Mouse (Mus musculus) lung, embryonic 14.5 days (tissue): ENCODE results near the gene Nudcd2. TPM values are rescaled to one million over a fixed set of nuclear protein-coding genes. Genes with fewer than 3 reads are reported as not detected.

ENCODE experiments used
- ATAC-seq: fragments of 200-750 bp; cut with Nextera tagmentation; 2 replicates; pipeline ENCODE4 v1.8.0; 2017; ENCODE audit warnings: mild to moderate bottlenecking, moderate TSS enrichment, moderate library complexity; ENCODE audit not compliant: insufficient read depth
- DNase-seq: peaks from one replicate; pipeline ENCODE4 v3.0.0-alpha.2; 2015
- H3K27ac ChIP-seq: fragments of 300-500 bp; sonication (generic); 2 replicates; pipeline ENCODE4 v1.5.1; 2014; ENCODE audit warnings: low read depth, mild to moderate bottlenecking, moderate library complexity
- H3K27me3 ChIP-seq: fragments of 300-500 bp; sonication (generic); 2 replicates; pipeline ENCODE4 v1.6.1; 2014; ENCODE audit warnings: low read length, control low read depth; ENCODE audit not compliant: insufficient read depth
- H3K36me3 ChIP-seq: fragments of 300-500 bp; sonication (generic); 2 replicates; pipeline ENCODE4 v1.6.1; 2014; ENCODE audit warnings: control low read depth; ENCODE audit not compliant: insufficient read depth
- H3K4me1 ChIP-seq: fragments of 300-500 bp; sonication (generic); 2 replicates; pipeline ENCODE4 v1.6.1; 2014; ENCODE audit warnings: antibody characterized with exemption, control low read depth; ENCODE audit not compliant: insufficient read depth
- H3K4me2 ChIP-seq: fragments of 300-500 bp; sonication (generic); 2 replicates; pipeline ENCODE4 v1.6.1; 2014; ENCODE audit warnings: mild to moderate bottlenecking
- H3K4me3 ChIP-seq: fragments of 300-500 bp; sonication (generic); 2 replicates; pipeline ENCODE4 v1.5.1; 2014; ENCODE audit warnings: low read depth, low read length
- H3K9ac ChIP-seq: fragments of 300-500 bp; sonication (generic); 2 replicates; pipeline ENCODE4 v1.6.1; 2014
- H3K9me3 ChIP-seq: fragments of 300-500 bp; sonication (generic); 2 replicates; pipeline ENCODE4 v1.6.1; 2016; ENCODE audit warnings: low read depth, low read length, control low read depth
- CTCF ChIP-seq: IDR thresholded peaks from 2 replicates; pipeline ENCODE4 v1.5.1; 2016; ENCODE audit warnings: antibody characterized with exemption, low read depth
- WGBS: fragments of 180-500 bp; shearing (Covaris S2); extraction: QIAGEN DNeasy Blood & Tissue Kit; methylation state at CpG from one replicate; pipeline ENCODE4 v1.1.7; 2014; 5-methylcytosine and 5-hydroxymethylcytosine counted together
- polyA plus RNA-seq: library from polyadenylated mRNA; unstranded; fragments of >200 nt; fragmentation: Nextera tagmentation; extraction: Ambion mirVana; gene quantifications from 2 replicates; pipeline ENCODE4 v1.2.1, GENCODE M21; 2014

The Nudcd2 gene
- polyA plus RNA-seq, 1 experiment from 2014 or later, result 167 TPM

DNA sequence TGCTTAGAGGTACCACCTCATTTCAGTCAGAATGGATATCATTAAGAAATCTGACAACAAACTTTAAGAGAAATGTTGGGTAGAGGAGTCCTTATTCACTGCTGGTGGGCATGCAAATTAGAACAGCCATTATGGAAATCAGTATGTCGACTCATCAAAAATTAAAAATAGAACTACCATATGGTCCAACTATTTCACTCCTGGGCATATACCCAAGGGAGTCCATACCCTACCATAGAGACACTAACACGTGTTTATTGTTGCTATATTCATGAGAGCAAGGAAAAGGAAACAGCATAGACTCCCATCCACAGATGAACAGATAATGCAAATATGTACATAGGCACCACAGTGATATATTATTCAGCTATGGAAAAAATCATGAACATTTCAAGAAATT, 48.4 kb downstream of the Nudcd2 start:
- H3K4me1 ChIP-seq, result no peaks in the 10 kb centered on the region
- H3K9me3 ChIP-seq, result no peaks in the 10 kb centered on the region
- no peak overlapping the region for H3K4me3 ChIP-seq
- no peak for DNase-seq
- H3K4me2 ChIP-seq, result no peak overlapping the region
- H3K27ac ChIP-seq, result no peak overlapping the region
- ATAC-seq, result no peak
- TF ChIP-seq CTCF, result no peak
- WGBS, result 58% methylated on average over 2 of the region's 2 CpGs
- no peaks in the 10 kb centered on the region for H3K36me3 ChIP-seq
- no peak overlapping the region for H3K9ac ChIP-seq
- no peaks in the 10 kb centered on the region for H3K27me3 ChIP-seq

DNA sequence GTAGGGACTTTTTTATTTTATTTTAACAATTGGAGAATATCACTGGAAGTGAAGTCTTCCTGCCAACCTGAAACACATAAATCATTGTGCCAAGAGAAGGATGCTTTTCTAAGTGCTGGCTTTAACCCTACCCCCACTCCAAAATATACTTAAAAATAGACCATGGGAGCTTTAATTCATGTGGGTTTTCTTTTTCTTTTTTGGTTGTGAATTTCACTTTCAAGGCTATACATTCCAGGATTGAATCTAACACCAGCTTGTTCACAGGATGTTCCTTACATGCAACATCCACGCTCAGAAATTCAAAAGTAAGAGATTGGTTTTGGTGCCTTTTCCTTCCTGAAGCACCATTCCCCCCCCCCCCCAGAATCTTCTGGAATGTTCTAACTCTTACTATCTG, 49.9 kb downstream of the Nudcd2 start:
- no peak for TF ChIP-seq CTCF
- ATAC-seq, result no peak
- H3K27ac ChIP-seq, result no peak overlapping the region
- 89% methylated on average over 1 of the region's 1 CpGs for WGBS
- H3K4me3 ChIP-seq, result no peak overlapping the region
- no peak overlapping the region for H3K4me2 ChIP-seq
- H3K27me3 ChIP-seq, result no peaks in the 10 kb centered on the region
- DNase-seq, result no peak
- no peaks in the 10 kb centered on the region for H3K9me3 ChIP-seq
- no peaks in the 10 kb centered on the region for H3K4me1 ChIP-seq
- no peak overlapping the region for H3K9ac ChIP-seq
- no peaks in the 10 kb centered on the region for H3K36me3 ChIP-seq

GRCm38 (mm10) chr11:40784326-40784725, 50.9 kb downstream of the Nudcd2 start:
- H3K4me2 ChIP-seq, result no peak overlapping the region
- H3K36me3 ChIP-seq, result no peaks in the 10 kb centered on the region
- TF ChIP-seq CTCF, result no peak
- 78% methylated on average over 8 of the region's 8 CpGs for WGBS
- H3K27ac ChIP-seq, result no peak overlapping the region
- ATAC-seq (no peak), DNase-seq (no peak)
- H3K9me3 ChIP-seq, result no peaks in the 10 kb centered on the region
- no peak overlapping the region for H3K4me3 ChIP-seq
- no peaks in the 10 kb centered on the region for H3K4me1 ChIP-seq
- no peak overlapping the region for H3K9ac ChIP-seq
- H3K27me3 ChIP-seq, result no peaks in the 10 kb centered on the region

- H3K27me3 ChIP-seq, result no peaks in the 10 kb centered on the region
- H3K36me3 ChIP-seq, result no peaks in the 10 kb centered on the region
- DNase-seq, result no peak
- no peak overlapping the region for H3K4me3 ChIP-seq
- WGBS, result 80% methylated on average over 2 of the region's 2 CpGs
- no peak overlapping the region for H3K9ac ChIP-seq
- TF ChIP-seq CTCF, result no peak
- no peak for ATAC-seq
- H3K9me3 ChIP-seq, result no peaks in the 10 kb centered on the region
- H3K4me2 ChIP-seq, result no peak overlapping the region
- no peak overlapping the region for H3K27ac ChIP-seq
- H3K4me1 ChIP-seq, result no peaks in the 10 kb centered on the region
Measured at GRCm38 (mm10) chr11:40786900-40787299, 53.4 kb downstream of the Nudcd2 start.

Other genes with a start within 250 kb of the Nudcd2 start
- gene Mat2b, start 38.5 kb upstream of the Nudcd2 start, polyA plus RNA-seq, result 85.1 and 93.4 TPM in 2 replicates
- gene Hmmr, start 245 bp upstream of the Nudcd2 start, polyA plus RNA-seq, result 62.9 and 63.7 TPM in 2 replicates
- 35.8 and 42.0 TPM in 2 replicates for gene Ccng1, start 21.6 kb downstream of the Nudcd2 start, polyA plus RNA-seq